Mouse (Mus musculus): ENCODE results near the gene Os9.

DNA sequence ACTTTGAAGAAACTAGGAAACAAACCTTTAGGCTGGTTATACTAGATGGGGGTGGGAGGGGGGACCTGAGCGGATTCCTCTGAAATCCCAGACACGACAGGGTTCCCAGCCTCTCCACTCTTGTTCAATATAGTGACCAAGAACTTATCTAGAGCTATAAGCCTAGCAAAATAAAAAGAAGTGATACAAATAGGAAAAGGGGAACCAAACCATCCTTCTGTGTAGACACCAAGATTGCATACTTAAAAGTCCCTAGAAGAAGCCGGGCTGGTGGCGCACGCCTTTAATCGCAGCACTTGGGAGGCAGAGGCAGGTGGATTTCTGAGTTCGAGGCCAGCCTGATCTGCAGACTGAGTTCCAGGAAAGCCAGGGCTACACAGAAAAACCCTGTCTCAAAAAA lies 32.4 kb upstream of the Os9 start:
- no peak for TF ChIP-seq CTCF (IDR thresholded peaks at IDR 0.05; ENCODE audit: low read depth, low read length)
- no peak for TF ChIP-seq GATA1 (IDR thresholded peaks at IDR 0.05; ENCODE audit: borderline replicate concordance, low read length)
